Mouse (Mus musculus) myocyte (in vitro differentiated cells): ENCODE data around the gene Cryzl2. TPM values are rescaled to one million over a fixed set of nuclear protein-coding genes. Genes with fewer than 3 reads are reported as not detected.

Source experiments
- H3K27me3 ChIP-seq: one replicate; pipeline ENCODE4 v1.6.1; 2011; ENCODE audit not compliant: control insufficient read depth, insufficient read depth, insufficient read length
- H3K36me3 ChIP-seq: one replicate; pipeline ENCODE4 v1.6.1; 2011; ENCODE audit not compliant: control insufficient read depth, insufficient read depth
- H3K4me2 ChIP-seq: one replicate; pipeline ENCODE4 v1.6.1; 2011; ENCODE audit warnings: low read depth, control low read depth
- H3K4me3 ChIP-seq: one replicate; pipeline ENCODE4 v1.5.1; 2011; ENCODE audit warnings: mild to moderate bottlenecking, control low read depth, moderate library complexity
- H3K79me2 ChIP-seq: one replicate; pipeline ENCODE4 v1.6.1; 2011; ENCODE audit not compliant: control insufficient read depth, insufficient read depth
- H3ac ChIP-seq: one replicate; pipeline ENCODE4 v1.6.1; 2011; ENCODE audit not compliant: control insufficient read depth, insufficient read length
- CEBPB ChIP-seq: IDR thresholded peaks from 2 replicates; pipeline ENCODE4 v1.6.1; 2011; ENCODE audit warnings: mild to moderate bottlenecking, moderate library complexity; ENCODE audit not compliant: poor library complexity, insufficient read depth, severe bottlenecking
- E2F4 ChIP-seq: IDR thresholded peaks from one replicate; pipeline ENCODE4 v1.6.1; 2011; ENCODE audit warnings: mild to moderate bottlenecking, control low read depth, moderate library complexity; ENCODE audit not compliant: insufficient read depth
- MAX ChIP-seq: IDR thresholded peaks from one replicate; pipeline ENCODE4 v1.6.1; 2011; ENCODE audit warnings: low read depth, mild to moderate bottlenecking, control low read depth
- MYOD1 ChIP-seq, 3 experiments: IDR thresholded peaks; one replicate each; pipeline ENCODE4 v1.6.1; 2011; ENCODE audit warnings: control low read depth in 2 of 3, low read depth in 2 of 3, mild to moderate bottlenecking in 2 of 3, moderate library complexity in 1 of 3; ENCODE audit not compliant: insufficient read length in 2 of 3, control insufficient read depth in 1 of 3
- MYOG ChIP-seq, 3 experiments: IDR thresholded peaks; one replicate each; pipeline ENCODE4 v1.6.1; 2011; ENCODE audit warnings: control low read depth in 2 of 3, low read depth in 2 of 3, mild to moderate bottlenecking in 2 of 3; ENCODE audit not compliant: insufficient read length in 2 of 3, control insufficient read depth in 1 of 3, insufficient read depth in 1 of 3
- POLR2A ChIP-seq: IDR thresholded peaks from one replicate; pipeline ENCODE4 v1.6.1; 2011; ENCODE audit warnings: low read depth, mild to moderate bottlenecking, control low read depth, moderate library complexity; ENCODE audit not compliant: insufficient read length
- POLR2AphosphoS2 ChIP-seq: IDR thresholded peaks from one replicate; pipeline ENCODE4 v1.6.1; 2011; ENCODE audit warnings: low read depth, control low read depth; ENCODE audit not compliant: insufficient read length
- REST ChIP-seq: IDR thresholded peaks from one replicate; pipeline ENCODE4 v1.6.1; 2011; ENCODE audit warnings: mild to moderate bottlenecking, control low read depth, moderate library complexity; ENCODE audit not compliant: insufficient read depth, insufficient read length
- SRF ChIP-seq: IDR thresholded peaks from one replicate; pipeline ENCODE4 v1.6.1; 2011; ENCODE audit warnings: low read depth; ENCODE audit not compliant: control insufficient read depth, insufficient read length
- TCF12 ChIP-seq: IDR thresholded peaks from one replicate; pipeline ENCODE4 v1.6.1; 2011; ENCODE audit warnings: mild to moderate bottlenecking, control low read depth; ENCODE audit not compliant: poor library complexity, insufficient read depth, severe bottlenecking
- TCF3 ChIP-seq: IDR thresholded peaks from one replicate; pipeline ENCODE4 v1.6.1; 2011; ENCODE audit warnings: low read depth, control low read depth; ENCODE audit not compliant: insufficient read length
- USF1 ChIP-seq: IDR thresholded peaks from one replicate; pipeline ENCODE4 v1.6.1; 2011; ENCODE audit warnings: low read depth, mild to moderate bottlenecking, control low read depth, moderate library complexity
- polyA plus RNA-seq: library from polyadenylated mRNA; unstranded; fragments of >200 nt; fragmentation: generic; extraction: Trizol; gene quantifications from one replicate; pipeline ENCODE4 v1.2.1, GENCODE M21; 2012; ENCODE audit warnings: missing spikeins

Cryzl2 gene
- polyA plus RNA-seq, 1 experiment, result 0.12 TPM

DNA sequence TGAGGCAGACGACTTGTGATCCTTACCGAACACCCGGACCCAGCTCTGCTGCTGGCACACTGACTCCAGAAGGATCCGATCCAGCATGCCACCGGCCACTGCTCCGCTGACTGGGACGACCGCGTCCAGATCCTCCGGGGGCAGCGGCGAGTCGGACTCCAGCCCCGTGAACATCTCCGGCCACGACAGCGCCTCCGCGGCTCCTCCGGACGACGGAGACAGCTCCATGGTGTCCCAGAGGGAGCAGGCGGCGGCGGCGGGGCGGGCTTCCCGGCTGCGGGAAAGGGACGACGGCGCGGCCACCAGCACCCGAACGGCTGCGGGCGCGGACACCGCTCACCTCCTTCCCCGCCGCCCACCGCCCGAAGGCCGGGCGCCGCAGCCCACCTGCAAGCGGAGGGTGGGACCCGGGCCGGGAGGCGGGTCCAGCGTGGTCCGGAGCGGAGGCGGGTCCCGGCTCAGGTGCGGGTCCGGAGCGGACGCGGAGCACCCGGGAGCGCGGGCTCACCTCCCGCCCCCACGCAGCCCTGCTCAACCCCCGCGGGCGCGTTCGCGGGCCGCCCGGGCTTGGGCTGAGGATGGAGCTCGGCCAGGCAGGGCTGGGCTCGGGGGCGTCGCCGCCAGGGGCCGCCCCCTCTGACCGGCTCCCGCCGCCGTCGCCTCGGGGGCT lies 46.5 kb upstream of the Cryzl2 start:
- peak overlapping the region; percentile 35 for H3K4me3 ChIP-seq
- H3K79me2 ChIP-seq, result peaks cover 52% of the 10 kb centered on the region
- H3K36me3 ChIP-seq, result no peaks in the 10 kb centered on the region
- H3K27me3 ChIP-seq, result no peaks in the 10 kb centered on the region
- H3ac ChIP-seq, result peak overlapping the region; percentile 28
- TF ChIP-seq E2F4 (no peak), POLR2A (peak; percentile 37), MYOG (IDR thresholded peaks at IDR 0.05; ENCODE audit: control insufficient read depth in 1 of 3, insufficient read depth in 1 of 3, insufficient read length in 2 of 3, low read depth in 2 of 3) (peak in 1 of 3 experiments; percentile 4)
- H3K4me2 ChIP-seq, result peak overlapping the region; percentile 93

DNA sequence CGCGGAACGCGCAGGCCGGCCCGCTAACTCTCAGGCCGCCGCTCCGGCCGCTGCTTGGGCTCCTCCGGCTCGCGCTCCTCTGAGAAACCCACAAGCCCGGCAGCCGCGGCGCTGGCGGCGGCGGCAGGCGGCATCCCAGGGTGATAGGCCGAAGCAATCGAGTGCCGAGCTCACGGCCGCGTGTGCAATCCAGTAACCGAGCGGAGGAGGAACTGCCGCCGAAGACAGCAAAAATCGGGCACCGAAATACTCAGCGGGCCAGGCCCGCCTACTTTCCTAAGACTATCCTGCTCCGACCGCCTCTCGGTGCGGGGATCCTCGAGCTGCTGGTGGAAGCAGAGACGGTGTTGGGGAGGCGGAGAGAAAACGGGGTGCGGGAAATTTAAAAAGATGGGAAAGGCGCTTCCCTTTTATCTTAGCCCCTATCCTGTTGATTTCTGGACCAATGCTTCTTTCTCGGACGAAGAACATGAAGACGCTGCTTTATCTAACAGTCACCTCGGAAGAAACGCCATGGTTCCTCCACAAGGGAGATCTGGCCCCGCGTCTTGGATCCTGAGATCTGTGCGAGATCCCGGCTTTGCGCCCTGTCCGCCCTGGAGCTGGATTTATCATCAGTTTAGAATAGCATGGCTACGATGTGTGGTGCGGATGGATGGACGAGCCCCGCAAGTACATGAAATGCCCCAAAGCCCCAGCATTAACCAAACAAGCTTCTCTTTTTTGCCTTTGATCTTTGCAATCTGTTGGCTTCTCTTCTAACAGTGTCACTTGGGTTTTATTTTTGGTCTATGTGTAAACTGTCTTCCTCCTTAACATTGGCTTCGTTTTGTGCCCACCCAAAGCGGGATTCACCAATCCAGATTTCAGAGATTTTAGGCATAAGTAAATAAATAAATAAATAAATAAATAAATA lies 45.7 kb upstream of the Cryzl2 start, which contains the start of gene Rasal2:
Gene Rasal2 (minus strand): TSS at position 142 of the 916 bp plus-strand sequence.
- H3K79me2 ChIP-seq, result peaks cover 44% of the 10 kb centered on the region
- H3ac ChIP-seq, result peak within 1 kb of the TSS; percentile 28
- peak within 1 kb of the TSS; percentile 93 for H3K4me2 ChIP-seq
- H3K36me3 ChIP-seq, result no peaks in the 10 kb centered on the region
- H3K4me3 ChIP-seq, result peak within 1 kb of the TSS; percentile 35
- TF ChIP-seq USF1, result no peak
- peak; percentile 75 for TF ChIP-seq SRF
- peak in 1 of 3 experiments; percentile 55 for TF ChIP-seq MYOG (IDR thresholded peaks at IDR 0.05; ENCODE audit: control insufficient read depth in 1 of 3, insufficient read depth in 1 of 3, insufficient read length in 2 of 3, low read depth in 2 of 3)
- TF ChIP-seq CEBPB, result no peak
- TF ChIP-seq E2F4, result peak; percentile 65
- no peak for TF ChIP-seq TCF12
- TF ChIP-seq POLR2AphosphoS2, result peak; percentile 16
- TF ChIP-seq REST, result no peak
- no peak for TF ChIP-seq TCF3
- TF ChIP-seq POLR2A, result peak; percentile 67
- no peak for TF ChIP-seq MAX
- TF ChIP-seq MYOD1 (IDR thresholded peaks at IDR 0.05; ENCODE audit: control insufficient read depth in 1 of 3, insufficient read length in 2 of 3, low read depth in 2 of 3), result peak in 1 of 3 experiments; percentile 61
- H3K27me3 ChIP-seq, result no peaks in the 10 kb centered on the region

DNA sequence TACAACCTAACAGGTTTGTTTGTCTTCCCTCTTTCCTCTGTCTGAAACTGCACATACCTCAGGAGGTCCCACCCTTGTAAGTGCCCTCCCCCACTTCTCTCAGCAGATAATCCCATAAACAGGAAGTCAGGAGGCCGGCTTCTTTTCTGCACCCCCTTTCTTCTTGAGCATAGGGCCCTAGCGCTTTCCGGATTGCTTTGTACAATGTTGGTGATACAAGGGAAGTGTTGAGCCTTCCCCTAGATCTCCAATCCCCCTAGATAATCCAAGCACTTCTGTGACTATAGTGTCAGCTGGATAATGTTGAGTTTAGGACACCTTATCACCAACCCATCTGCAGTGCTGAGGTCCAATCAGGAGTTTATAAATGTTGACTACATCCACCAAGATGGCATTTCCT lies 42.6 kb upstream of the Cryzl2 start:
- no peak overlapping the region for H3K4me2 ChIP-seq
- H3ac ChIP-seq, result no peak overlapping the region
- H3K27me3 ChIP-seq, result no peaks in the 10 kb centered on the region
- TF ChIP-seq REST, result no peak
- TF ChIP-seq CEBPB, result no peak
- TF ChIP-seq TCF3, result no peak
- no peak for TF ChIP-seq POLR2AphosphoS2
- no peak for TF ChIP-seq MYOD1 (IDR thresholded peaks at IDR 0.05; ENCODE audit: control insufficient read depth in 1 of 3, insufficient read length in 2 of 3, low read depth in 2 of 3)
- TF ChIP-seq POLR2A, result no peak
- no peak for TF ChIP-seq SRF
- no peak overlapping the region for H3K4me3 ChIP-seq
- H3K79me2 ChIP-seq, result peaks cover 14% of the 10 kb centered on the region
- H3K36me3 ChIP-seq, result peaks cover 7% of the 10 kb centered on the region

DNA sequence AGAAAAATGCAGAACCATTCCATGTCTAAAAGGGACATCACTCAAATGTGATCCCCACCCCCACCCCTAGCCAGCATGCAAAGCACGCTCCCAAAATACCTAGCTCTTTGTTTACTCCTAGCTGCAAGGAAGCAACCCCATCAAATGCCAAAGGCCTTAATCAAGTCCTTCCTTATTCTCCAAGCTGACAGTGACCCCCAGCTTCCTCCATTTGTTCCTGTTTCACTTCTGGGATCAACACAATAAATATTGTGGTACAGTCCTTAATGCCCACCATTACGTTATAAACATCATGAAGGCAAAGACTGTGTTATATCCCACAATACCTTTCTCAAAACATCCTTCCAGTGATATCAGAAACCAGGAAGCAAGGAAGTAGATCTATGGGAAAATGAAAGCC lies 41.7 kb upstream of the Cryzl2 start:
- Histone ChIP-seq H3K79me2 (peaks cover 6% of the 10 kb centered on the region), H3K4me3 (no peak overlapping the region), H3K27me3 (no peaks in the 10 kb centered on the region), H3K36me3 (peaks cover 7% of the 10 kb centered on the region), H3K4me2 (no peak overlapping the region), H3ac (no peak overlapping the region)
- no peak for TF ChIP-seq POLR2AphosphoS2
- TF ChIP-seq USF1, result no peak
- TF ChIP-seq MYOG (IDR thresholded peaks at IDR 0.05; ENCODE audit: control insufficient read depth in 1 of 3, insufficient read depth in 1 of 3, insufficient read length in 2 of 3, low read depth in 2 of 3), result no peak
- no peak for TF ChIP-seq E2F4
- TF ChIP-seq TCF12, result no peak

DNA sequence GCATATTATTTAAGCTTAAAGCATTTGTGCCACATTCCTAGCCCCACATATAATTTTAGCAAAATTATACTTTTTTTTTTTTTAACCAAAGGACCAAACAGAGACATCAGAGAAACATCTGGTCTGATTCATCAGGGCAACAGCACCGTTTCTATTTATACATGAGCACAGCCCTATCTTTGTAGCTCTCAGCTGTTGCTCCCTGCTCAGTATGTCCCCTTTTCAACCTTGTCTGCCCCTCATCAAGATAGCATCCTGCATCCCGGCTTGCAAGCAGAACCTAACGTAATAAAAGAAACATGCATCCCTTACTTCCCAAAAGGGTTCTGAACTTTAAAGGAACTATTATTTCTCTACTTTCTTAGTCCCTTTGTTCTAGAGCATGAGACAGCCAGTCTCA lies 41.0 kb upstream of the Cryzl2 start:
- H3K79me2 ChIP-seq, result peaks cover 6% of the 10 kb centered on the region

More for the DNA sequence above, 41.0 kb upstream of the Cryzl2 start:
- Histone ChIP-seq H3K36me3 (peaks cover 7% of the 10 kb centered on the region), H3ac (no peak overlapping the region), H3K27me3 (no peaks in the 10 kb centered on the region), H3K4me2 (peak overlapping the region; percentile 54), H3K4me3 (no peak overlapping the region)
- peak in 2 of 3 experiments; percentile 37 to 75 for TF ChIP-seq MYOG (IDR thresholded peaks at IDR 0.05; ENCODE audit: control insufficient read depth in 1 of 3, insufficient read depth in 1 of 3, insufficient read length in 2 of 3, low read depth in 2 of 3)
- no peak for TF ChIP-seq POLR2A
- TF ChIP-seq TCF12, result no peak
- no peak for TF ChIP-seq USF1
- TF ChIP-seq MAX, result no peak
- TF ChIP-seq TCF3, result no peak
- TF ChIP-seq SRF, result no peak
- no peak for TF ChIP-seq POLR2AphosphoS2
- no peak for TF ChIP-seq CEBPB
- no peak for TF ChIP-seq E2F4
- peak; percentile 62 to 80 (median 77) for TF ChIP-seq MYOD1 (IDR thresholded peaks at IDR 0.05; ENCODE audit: control insufficient read depth in 1 of 3, insufficient read length in 2 of 3, low read depth in 2 of 3)
- no peak for TF ChIP-seq REST
